Comparison of ENCODE assay signal across 40 mouse cellular contexts in genomic region chr17:19031441-19031840, GRCm38 (mm10). TPM values are rescaled to one million over a fixed set of nuclear protein-coding genes. Genes with fewer than 3 reads are reported as not detected.
"Had no signal": no experiment of that assay in that cellular context is flagged by ENCODE, and none has a peak within 500 bp of the region (broad histone marks: within the 10 kb centered on the region; RNA-seq: fewer than 3 reads in every experiment).

No protein-coding gene starts in this region.

RNA-seq across cellular contexts. Expression of gene Vmn2r98, which starts 21.8 kb away (rescaled TPM):
- total RNA-seq: heart, postnatal 10 days; heart, postnatal 14 days; heart, postnatal 25 days; heart, postnatal 36 days; heart, postnatal 4 days; hematopoietic stem cell, adult 5-6 weeks; hindbrain, postnatal 0 days; layer of hippocampus, adult 18-20 months; layer of hippocampus, adult 2 months; layer of hippocampus, adult 8-10 months; layer of hippocampus, postnatal 10 days; layer of hippocampus, postnatal 14 days; layer of hippocampus, postnatal 25 days; layer of hippocampus, postnatal 36 days; left cerebral cortex, adult 18-20 months; left cerebral cortex, adult 2 months; left cerebral cortex, adult 8-10 months; left cerebral cortex, postnatal 10 days had no signal
- polyA plus RNA-seq: heart, embryonic 14.5 days; heart, embryonic 15.5 days; heart, embryonic 16.5 days; heart, postnatal 0 days; hindbrain, embryonic 10.5 days; hindbrain, embryonic 11.5 days; hindbrain, embryonic 12.5 days; hindbrain, embryonic 13.5 days; hindbrain, embryonic 14.5 days; hindbrain, embryonic 15.5 days; hindbrain, embryonic 16.5 days; hindbrain, postnatal 0 days; inflammation-experienced regulatory T-cells, adult 6 months; intestine, embryonic 14.5 days; intestine, embryonic 15.5 days; intestine, embryonic 16.5 days; intestine, postnatal 0 days; kidney, adult 2 months; kidney, embryonic 14.5 days; kidney, embryonic 15.5 days; kidney, embryonic 16.5 days; kidney, postnatal 0 days; large intestine, adult 2 months had no signal
